Mouse (Mus musculus) spleen, adult 2 months (tissue): ENCODE results near the gene St6galnac3.

Experiments
- CTCF ChIP-seq: fragments of 200-500 bp; IDR thresholded peaks from 2 replicates; pipeline ENCODE4 v1.5.1; 2011; ENCODE audit warnings: mild to moderate bottlenecking, inconsistent platforms; ENCODE audit not compliant: insufficient read depth, insufficient read length, insufficient replicate concordance; ENCODE audit errors: extremely low read depth
- POLR2A ChIP-seq: fragments of 200-500 bp; IDR thresholded peaks from 2 replicates; pipeline ENCODE4 v1.6.1; 2011; ENCODE audit warnings: low read depth, low read length, inconsistent platforms

- TF ChIP-seq CTCF: no peak
- no peak for TF ChIP-seq POLR2A
Observed at GRCm38 (mm10) chr3:153560897-153561296, 164.1 kb downstream of the St6galnac3 start.
